Mouse (Mus musculus) embryonic facial prominence, embryonic 10.5 days (tissue): ENCODE results near the gene Col7a1. TPM values are rescaled to one million over a fixed set of nuclear protein-coding genes. Genes with fewer than 3 reads are reported as not detected.

ENCODE experiments used
- DNase-seq: peaks from one replicate; pipeline ENCODE4 v3.0.0-alpha.2; 2017; ENCODE audit warnings: low spot score
- H3K27ac ChIP-seq: fragments of 300-500 bp; sonication (generic); replicated peaks from 2 replicates; pipeline ENCODE4 v1.5.1; 2016; ENCODE audit warnings: mild to moderate bottlenecking
- H3K27me3 ChIP-seq: fragments of 300-500 bp; sonication (generic); replicated peaks from 2 replicates; pipeline ENCODE4 v1.6.1; 2016; ENCODE audit warnings: low read depth, mild to moderate bottlenecking; ENCODE audit not compliant: poor library complexity, severe bottlenecking
- H3K36me3 ChIP-seq: fragments of 300-500 bp; sonication (generic); replicated peaks from 2 replicates; pipeline ENCODE4 v1.6.1; 2016; ENCODE audit warnings: mild to moderate bottlenecking, moderate library complexity
- H3K4me1 ChIP-seq: fragments of 300-500 bp; sonication (generic); 2 replicates; pipeline ENCODE4 v1.6.1; 2016
- H3K4me3 ChIP-seq: fragments of 300-500 bp; sonication (generic); 2 replicates; pipeline ENCODE4 v1.5.1; 2016; ENCODE audit warnings: mild to moderate bottlenecking, moderate library complexity
- H3K9me3 ChIP-seq: fragments of 300-500 bp; sonication (generic); 2 replicates; pipeline ENCODE4 v1.6.1; 2016; ENCODE audit warnings: mild to moderate bottlenecking
- WGBS: fragments of 180-500 bp; shearing (Covaris S2); methylation state at CpG from one replicate; pipeline ENCODE4 v1.1.7; 2016; 5-methylcytosine and 5-hydroxymethylcytosine counted together
- polyA plus RNA-seq: library from polyadenylated mRNA; unstranded; fragments of >200 nt; fragmentation: Nextera tagmentation; extraction: Ambion mirVana; gene quantifications from 2 replicates; pipeline ENCODE4 v1.2.1, GENCODE M21; 2016

Col7a1 gene
- polyA plus RNA-seq, 1 experiment from 2014 or later = 1.1 TPM

GRCm38 (mm10) chr9:108949967-108950728 is 3.2 kb upstream of the Col7a1 start:
- Histone ChIP-seq H3K27me3 (peaks cover 33% of the 10 kb centered on the region), H3K36me3 (peaks cover 64% of the 10 kb centered on the region), H3K9me3 (no peaks in the 10 kb centered on the region), H3K4me1 (peaks cover 57% of the 10 kb centered on the region), H3K4me3 (peak overlapping the region; percentile 25; the same call in 1 of the 2 replicates), H3K27ac (peak overlapping the region; percentile 76)
- 88% methylated on average over 9 of the region's 9 CpGs for WGBS
- DNase-seq = no peak

- peaks cover 13% of the 10 kb centered on the region for H3K36me3 ChIP-seq
- peaks cover 33% of the 10 kb centered on the region for H3K27me3 ChIP-seq
- H3K27ac ChIP-seq = no peak overlapping the region
- no peak for DNase-seq
- no peak overlapping the region for H3K4me3 ChIP-seq
- no peaks in the 10 kb centered on the region for H3K9me3 ChIP-seq
- H3K4me1 ChIP-seq = peaks cover 34% of the 10 kb centered on the region
- 92% methylated on average over 11 of the region's 11 CpGs for WGBS
Measured at GRCm38 (mm10) chr9:108955241-108955640, 1.9 kb downstream of the Col7a1 start.

GRCm38 (mm10) chr9:108955846-108956245 is 2.5 kb downstream of the Col7a1 start:
- H3K4me3 ChIP-seq = no peak overlapping the region
- 87% methylated on average over 11 of the region's 11 CpGs for WGBS
- no peak for DNase-seq
- H3K27ac ChIP-seq = no peak overlapping the region
- peaks cover 33% of the 10 kb centered on the region for H3K27me3 ChIP-seq
- H3K9me3 ChIP-seq = no peaks in the 10 kb centered on the region
- peaks cover 31% of the 10 kb centered on the region for H3K4me1 ChIP-seq
- peaks cover 7% of the 10 kb centered on the region for H3K36me3 ChIP-seq

GRCm38 (mm10) chr9:108963577-108963976 is 10.2 kb downstream of the Col7a1 start:
- WGBS = 77% methylated on average over 3 of the region's 3 CpGs
- H3K27me3 ChIP-seq = no peaks in the 10 kb centered on the region

GRCm38 (mm10) chr9:108964338-108964737 is 11.0 kb downstream of the Col7a1 start:
- Histone ChIP-seq H3K4me3 (no peak overlapping the region), H3K27ac (no peak overlapping the region), H3K36me3 (no peaks in the 10 kb centered on the region), H3K4me1 (peaks cover 11% of the 10 kb centered on the region), H3K27me3 (no peaks in the 10 kb centered on the region), H3K9me3 (no peaks in the 10 kb centered on the region)
- DNase-seq = no peak
- WGBS = 86% methylated on average over 6 of the region's 6 CpGs

More at GRCm38 (mm10) chr9:108963577-108963976, 10.2 kb downstream of the Col7a1 start:
- H3K4me3 ChIP-seq = no peak overlapping the region
- no peak for DNase-seq
- H3K4me1 ChIP-seq = peaks cover 11% of the 10 kb centered on the region
- H3K27ac ChIP-seq = no peak overlapping the region
- no peaks in the 10 kb centered on the region for H3K9me3 ChIP-seq
- no peaks in the 10 kb centered on the region for H3K36me3 ChIP-seq

- Histone ChIP-seq H3K27me3 (no peaks in the 10 kb centered on the region), H3K4me3 (no peak overlapping the region), H3K36me3 (no peaks in the 10 kb centered on the region), H3K4me1 (peaks cover 11% of the 10 kb centered on the region), H3K9me3 (no peaks in the 10 kb centered on the region), H3K27ac (no peak overlapping the region)
- no peak for DNase-seq
- 91% methylated on average over 8 of the region's 8 CpGs for WGBS
Measured at GRCm38 (mm10) chr9:108970623-108971022, 17.2 kb downstream of the Col7a1 start.

- WGBS = 87% methylated on average over 9 of the region's 9 CpGs
- H3K27ac ChIP-seq = no peak overlapping the region
- no peaks in the 10 kb centered on the region for H3K36me3 ChIP-seq
- no peaks in the 10 kb centered on the region for H3K27me3 ChIP-seq
- DNase-seq = no peak
- H3K4me1 ChIP-seq = no peaks in the 10 kb centered on the region
- no peaks in the 10 kb centered on the region for H3K9me3 ChIP-seq
- H3K4me3 ChIP-seq = no peak overlapping the region
Measured at GRCm38 (mm10) chr9:108976483-108976882, 23.1 kb downstream of the Col7a1 start.

- H3K9me3 ChIP-seq = no peaks in the 10 kb centered on the region
- H3K4me3 ChIP-seq = no peak overlapping the region
- 81% methylated on average over 7 of the region's 7 CpGs for WGBS
- H3K4me1 ChIP-seq = no peaks in the 10 kb centered on the region
- H3K27ac ChIP-seq = no peak overlapping the region
- H3K27me3 ChIP-seq = no peaks in the 10 kb centered on the region
- H3K36me3 ChIP-seq = no peaks in the 10 kb centered on the region
- no peak for DNase-seq
Measured at GRCm38 (mm10) chr9:108977966-108978365, 24.6 kb downstream of the Col7a1 start.

- 86% methylated on average over 8 of the region's 8 CpGs for WGBS
- H3K4me1 ChIP-seq = peaks cover 4% of the 10 kb centered on the region
- no peak for DNase-seq
- H3K4me3 ChIP-seq = no peak overlapping the region
- H3K27ac ChIP-seq = no peak overlapping the region
- no peaks in the 10 kb centered on the region for H3K9me3 ChIP-seq
- H3K36me3 ChIP-seq = no peaks in the 10 kb centered on the region
- H3K27me3 ChIP-seq = no peaks in the 10 kb centered on the region
Measured at GRCm38 (mm10) chr9:108982498-108982897, 29.1 kb downstream of the Col7a1 start.

GRCm38 (mm10) chr9:108983209-108983608 is 29.8 kb downstream of the Col7a1 start:
- no peaks in the 10 kb centered on the region for H3K27me3 ChIP-seq

GRCm38 (mm10) chr9:108985710-108986109 is 32.3 kb downstream of the Col7a1 start, which contains the start of gene Ucn2:
Ucn2 (plus strand) TSS chr9:108986010.
- no peak within 1 kb of the TSS for H3K27ac ChIP-seq
- 91% methylated on average over 4 of the region's 4 CpGs for WGBS
- H3K4me1 ChIP-seq = peaks cover 26% of the 10 kb centered on the region
- no peaks in the 10 kb centered on the region for H3K27me3 ChIP-seq
- H3K4me3 ChIP-seq = no peak within 1 kb of the TSS
- no peaks in the 10 kb centered on the region for H3K9me3 ChIP-seq
- no peaks in the 10 kb centered on the region for H3K36me3 ChIP-seq
- DNase-seq = no peak

More at GRCm38 (mm10) chr9:108983209-108983608, 29.8 kb downstream of the Col7a1 start:
- Histone ChIP-seq H3K4me1 (peaks cover 11% of the 10 kb centered on the region), H3K36me3 (no peaks in the 10 kb centered on the region), H3K4me3 (no peak overlapping the region), H3K9me3 (no peaks in the 10 kb centered on the region), H3K27ac (no peak overlapping the region)
- DNase-seq = no peak
- WGBS = 83% methylated on average over 9 of the region's 9 CpGs

GRCm38 (mm10) chr9:108987704-108988350 is 34.4 kb downstream of the Col7a1 start:
- peak; percentile 44 for DNase-seq
- Histone ChIP-seq H3K36me3 (no peaks in the 10 kb centered on the region), H3K9me3 (no peaks in the 10 kb centered on the region), H3K27ac (peak overlapping the region; percentile 37; the same call in 1 of the 2 replicates), H3K27me3 (no peaks in the 10 kb centered on the region), H3K4me3 (peak overlapping the region; percentile 39), H3K4me1 (peaks cover 42% of the 10 kb centered on the region)
- WGBS = 23% methylated on average over 15 of the region's 15 CpGs
